Mouse (Mus musculus) neural tube, postnatal 0 days (tissue): ENCODE measurements around the gene Tmem189. TPM values are rescaled to one million over a fixed set of nuclear protein-coding genes. Genes with fewer than 3 reads are reported as not detected.

Experiments
- microRNA-seq: library from miRNA; unstranded; fragments of <30 nt; microRNA quantifications from one replicate; pipeline ENCODE4, GENCODE M21; 2016
- polyA plus RNA-seq: library from polyadenylated mRNA; unstranded; fragments of >200 nt; fragmentation: Nextera tagmentation; extraction: Ambion mirVana; gene quantifications from 2 replicates; pipeline ENCODE4 v1.2.1, GENCODE M21; 2015

The Tmem189 gene
- 58.8 and 61.4 TPM in 2 replicates for polyA plus RNA-seq

GRCm38 (mm10) chr2:167689501-167690218 lies at the start of gene Tmem189:
Gene Tmem189, minus strand, starts transcription at chr2:167689822.

GRCm38 (mm10) chr2:167688498-167689451 lies 847 bp downstream of the Tmem189 start, which contains the start of gene Cebpb:
Gene Cebpb, plus strand, starts transcription at chr2:167688915.

GRCm38 (mm10) chr2:167661270-167662203 lies 28.1 kb downstream of the Tmem189 start, which contains the start of gene Gm20431:
Gene Gm20431, minus strand, starts transcription at chr2:167661496.

GRCm38 (mm10) chr2:167631591-167632448 lies 57.8 kb downstream of the Tmem189 start, which contains the start of gene Ube2v1:
Gene Ube2v1, minus strand, starts transcription at chr2:167632095.

Small RNA genes lying within 50 kb of the gene (microRNA-seq; reads per million reads assigned to microRNA genes)
- gene Gm22355 = not detected

Other genes with a start within 250 kb of the Tmem189 start
- 67.8 and 74.1 TPM in 2 replicates for gene Rnf114, start 197.2 kb downstream of the Tmem189 start, polyA plus RNA-seq
- gene Spata2, start 196.9 kb downstream of the Tmem189 start, polyA plus RNA-seq = 22.1 TPM in 2 replicates
- 5.8 and 7.0 TPM in 2 replicates for gene Snai1, start 151.6 kb downstream of the Tmem189 start, polyA plus RNA-seq
- 365 and 402 TPM in 2 replicates for gene Ube2v1, start 57.7 kb downstream of the Tmem189 start, polyA plus RNA-seq
- gene Gm20431, start 28.3 kb downstream of the Tmem189 start, polyA plus RNA-seq = 14.2 and 15.3 TPM in 2 replicates
- 7.2 and 11.7 TPM in 2 replicates for gene Cebpb, start 907 bp downstream of the Tmem189 start, polyA plus RNA-seq
- gene Ptpn1, start 242.2 kb upstream of the Tmem189 start, polyA plus RNA-seq = 50.5 and 53.3 TPM in 2 replicates